Mouse (Mus musculus) heart, embryonic 13.5 days (tissue): Measurements from ENCODE around the gene Plekhg6. TPM values are rescaled to one million over a fixed set of nuclear protein-coding genes. Genes with fewer than 3 reads are reported as not detected.

Source experiments
- ATAC-seq: fragments of 200-750 bp; cut with Nextera tagmentation; 2 replicates; pipeline ENCODE4 v1.8.0; 2017; ENCODE audit warnings: moderate TSS enrichment; ENCODE audit not compliant: insufficient number of reproducible peaks, low FRiP score, low TSS enrichment; ENCODE audit errors: extremely low read depth
- H3K27ac ChIP-seq: fragments of 300-500 bp; sonication (generic); replicated peaks from 2 replicates; pipeline ENCODE4 v1.5.1; 2015; ENCODE audit warnings: moderate library complexity, mild to moderate bottlenecking, inconsistent platforms
- H3K27me3 ChIP-seq: fragments of 300-500 bp; sonication (generic); replicated peaks from 2 replicates; pipeline ENCODE4 v1.6.1; 2015; ENCODE audit warnings: mild to moderate bottlenecking, inconsistent platforms
- H3K36me3 ChIP-seq: fragments of 300-500 bp; sonication (generic); 2 replicates; pipeline ENCODE4 v1.6.1; 2015; ENCODE audit warnings: mild to moderate bottlenecking, inconsistent platforms
- H3K4me1 ChIP-seq: fragments of 300-500 bp; sonication (generic); 2 replicates; pipeline ENCODE4 v1.6.1; 2015; ENCODE audit warnings: inconsistent platforms
- H3K4me2 ChIP-seq: fragments of 300-500 bp; sonication (generic); 2 replicates; pipeline ENCODE4 v1.6.1; 2015; ENCODE audit warnings: inconsistent platforms, mild to moderate bottlenecking, moderate library complexity
- H3K4me3 ChIP-seq: fragments of 300-500 bp; sonication (generic); 2 replicates; pipeline ENCODE4 v1.5.1; 2015; ENCODE audit warnings: moderate library complexity, mild to moderate bottlenecking, inconsistent platforms
- H3K9ac ChIP-seq: fragments of 300-500 bp; sonication (generic); 2 replicates; pipeline ENCODE4 v1.6.1; 2015; ENCODE audit warnings: inconsistent platforms, mild to moderate bottlenecking, moderate library complexity
- H3K9me3 ChIP-seq: fragments of 300-500 bp; sonication (generic); 2 replicates; pipeline ENCODE4 v1.6.1; 2016; ENCODE audit warnings: inconsistent platforms
- WGBS: fragments of 180-500 bp; shearing (Covaris S2); methylation state at CpG from one replicate; pipeline ENCODE4 v1.1.7; 2015; ENCODE audit warnings: mixed read lengths; 5-methylcytosine and 5-hydroxymethylcytosine counted together
- polyA plus RNA-seq: library from polyadenylated mRNA; unstranded; fragments of >200 nt; fragmentation: Nextera tagmentation; extraction: Ambion mirVana; gene quantifications from 2 replicates; pipeline ENCODE4 v1.2.1, GENCODE M21; 2015

The Plekhg6 gene
- polyA plus RNA-seq, 1 experiment from 2014 or later = 0.11 TPM

GRCm38 (mm10) chr6:125320323-125320722, 60.3 kb downstream of the Plekhg6 start, which contains the start of gene Scnn1a:
Scnn1a (plus strand) TSS chr6:125320659.
- no peaks in the 10 kb centered on the region for H3K36me3 ChIP-seq
- peaks cover 21% of the 10 kb centered on the region for H3K4me1 ChIP-seq
- H3K4me2 ChIP-seq = peak within 1 kb of the TSS; percentile 41
- ATAC-seq = no peak
- H3K27me3 ChIP-seq = peaks cover 56% of the 10 kb centered on the region
- WGBS = 82% methylated on average over 1 of the region's 1 CpGs
- no peak within 1 kb of the TSS for H3K27ac ChIP-seq
- no peaks in the 10 kb centered on the region for H3K9me3 ChIP-seq
- H3K4me3 ChIP-seq = 0 out of 2 replicates have a peak within 1 kb of the TSS, but pooled peaks have one; percentile 4
- peak within 1 kb of the TSS; percentile 50; the same call in 1 of the 2 replicates for H3K9ac ChIP-seq

GRCm38 (mm10) chr6:125319919-125320296, 60.7 kb downstream of the Plekhg6 start:
- ATAC-seq = no peak

GRCm38 (mm10) chr6:125318981-125319918, 61.3 kb downstream of the Plekhg6 start:
- no peak for ATAC-seq
- no peak overlapping the region for H3K4me3 ChIP-seq
- H3K4me2 ChIP-seq = no peak overlapping the region
- 65% methylated on average over 15 of the region's 15 CpGs for WGBS
- H3K27ac ChIP-seq = no peak overlapping the region
- peaks cover 19% of the 10 kb centered on the region for H3K4me1 ChIP-seq
- no peak overlapping the region for H3K9ac ChIP-seq
- no peaks in the 10 kb centered on the region for H3K9me3 ChIP-seq
- peaks cover 56% of the 10 kb centered on the region for H3K27me3 ChIP-seq
- no peaks in the 10 kb centered on the region for H3K36me3 ChIP-seq

More at GRCm38 (mm10) chr6:125319919-125320296, 60.7 kb downstream of the Plekhg6 start:
- H3K36me3 ChIP-seq = no peaks in the 10 kb centered on the region
- no peak overlapping the region for H3K4me3 ChIP-seq
- no peak overlapping the region for H3K9ac ChIP-seq
- H3K4me2 ChIP-seq = no peak overlapping the region
- H3K27ac ChIP-seq = no peak overlapping the region
- no peaks in the 10 kb centered on the region for H3K9me3 ChIP-seq
- peaks cover 17% of the 10 kb centered on the region for H3K4me1 ChIP-seq
- H3K27me3 ChIP-seq = peaks cover 56% of the 10 kb centered on the region

- Histone ChIP-seq H3K27ac (no peak overlapping the region), H3K4me1 (peaks cover 39% of the 10 kb centered on the region), H3K36me3 (peaks cover under 1% of the 10 kb centered on the region), H3K27me3 (peaks cover 37% of the 10 kb centered on the region), H3K9me3 (no peaks in the 10 kb centered on the region), H3K4me3 (no peak overlapping the region), H3K4me2 (no peak overlapping the region), H3K9ac (no peak overlapping the region)
- no peak for ATAC-seq
- 24% methylated on average over 7 of the region's 7 CpGs for WGBS
Observed at GRCm38 (mm10) chr6:125317077-125317476, 63.5 kb downstream of the Plekhg6 start.

- 76% methylated on average over 6 of the region's 6 CpGs for WGBS
Observed at GRCm38 (mm10) chr6:125314746-125315145, 65.8 kb downstream of the Plekhg6 start.

GRCm38 (mm10) chr6:125314231-125314563, 66.4 kb downstream of the Plekhg6 start:
- peaks cover 8% of the 10 kb centered on the region for H3K27me3 ChIP-seq
- H3K36me3 ChIP-seq = peaks cover 26% of the 10 kb centered on the region
- peaks cover 40% of the 10 kb centered on the region for H3K4me1 ChIP-seq
- ATAC-seq = no peak
- peak overlapping the region; percentile 78 for H3K27ac ChIP-seq
- H3K4me3 ChIP-seq = peak overlapping the region; percentile 71
- no peaks in the 10 kb centered on the region for H3K9me3 ChIP-seq
- peak overlapping the region; percentile 90 for H3K4me2 ChIP-seq
- H3K9ac ChIP-seq = peak overlapping the region; percentile 96
- WGBS = 57% methylated on average over 7 of the region's 7 CpGs

More at GRCm38 (mm10) chr6:125314746-125315145, 65.8 kb downstream of the Plekhg6 start:
- Histone ChIP-seq H3K4me2 (peak overlapping the region; percentile 90; the same call in 1 of the 2 replicates), H3K4me1 (peaks cover 37% of the 10 kb centered on the region), H3K36me3 (peaks cover 20% of the 10 kb centered on the region), H3K9me3 (no peaks in the 10 kb centered on the region), H3K9ac (no peak overlapping the region), H3K27me3 (peaks cover 14% of the 10 kb centered on the region), H3K4me3 (no peak overlapping the region), H3K27ac (no peak overlapping the region)
- no peak for ATAC-seq

- Histone ChIP-seq H3K9me3 (no peaks in the 10 kb centered on the region), H3K27me3 (0 out of 2 replicates have a peak, but pooled peaks cover 4% of the 10 kb centered on the region), H3K9ac (peak within 1 kb of the TSS; percentile 96), H3K4me3 (peak within 1 kb of the TSS; percentile 71), H3K4me2 (peak within 1 kb of the TSS; percentile 90), H3K27ac (peak within 1 kb of the TSS; percentile 78), H3K36me3 (peaks cover 31% of the 10 kb centered on the region), H3K4me1 (peaks cover 46% of the 10 kb centered on the region)
- WGBS = under 1% methylated on average over 40 of the region's 46 CpGs
- ATAC-seq = peak; percentile 62; the same call in 1 of the 2 replicates
Observed at GRCm38 (mm10) chr6:125313546-125314230, 66.9 kb downstream of the Plekhg6 start, which contains the start of gene Ltbr. Ltbr (minus strand) TSS chr6:125313885.

Other genes with a start within 250 kb of the Plekhg6 start
- gene Nop2, start 248.9 kb downstream of the Plekhg6 start, polyA plus RNA-seq = 42.7 and 48.1 TPM in 2 replicates
- 9.4 and 9.5 TPM in 2 replicates for gene Iffo1, start 235.6 kb downstream of the Plekhg6 start, polyA plus RNA-seq
- 4,266 and 4,534 TPM in 2 replicates for gene Gapdh, start 214.3 kb downstream of the Plekhg6 start, polyA plus RNA-seq
- 80.3 and 81.8 TPM in 2 replicates for gene Ncapd2, start 189.1 kb downstream of the Plekhg6 start, polyA plus RNA-seq
- gene Mrpl51, start 189.0 kb downstream of the Plekhg6 start, polyA plus RNA-seq = 219 and 251 TPM in 2 replicates
- gene Vamp1, start 165.2 kb downstream of the Plekhg6 start, polyA plus RNA-seq = 4.4 and 4.7 TPM in 2 replicates
- gene Tapbpl, start 148.9 kb downstream of the Plekhg6 start, polyA plus RNA-seq = 3.4 and 4.2 TPM in 2 replicates
- 2.0 TPM in 2 replicates for gene Cd27, start 143.8 kb downstream of the Plekhg6 start, polyA plus RNA-seq
- gene Tuba3a, start 94.8 kb downstream of the Plekhg6 start, polyA plus RNA-seq = 0.16 TPM in 1 of 2 replicates, not detected in the other
- 42.9 and 43.5 TPM in 2 replicates for gene Ltbr, start 66.9 kb downstream of the Plekhg6 start, polyA plus RNA-seq
- gene Scnn1a, start 60.1 kb downstream of the Plekhg6 start, polyA plus RNA-seq = 0.63 and 0.69 TPM in 2 replicates
- gene Tnfrsf1a, start 31.4 kb downstream of the Plekhg6 start, polyA plus RNA-seq = 39.0 and 43.8 TPM in 2 replicates
- gene Cd9, start 114.0 kb upstream of the Plekhg6 start, polyA plus RNA-seq = 79.6 and 84.5 TPM in 2 replicates
- 13.6 and 16.8 TPM in 2 replicates for gene Vwf, start 166.0 kb upstream of the Plekhg6 start, polyA plus RNA-seq